Mouse (Mus musculus) 3T3-L1 (cell line): Measurements from ENCODE around the gene Gipc1.

Source experiments
- DNase-seq: peaks from one replicate; pipeline ENCODE4 v3.0.0-alpha.2; 2015; ENCODE audit warnings: low read depth, low spot score

Gene Gipc1

DNA sequence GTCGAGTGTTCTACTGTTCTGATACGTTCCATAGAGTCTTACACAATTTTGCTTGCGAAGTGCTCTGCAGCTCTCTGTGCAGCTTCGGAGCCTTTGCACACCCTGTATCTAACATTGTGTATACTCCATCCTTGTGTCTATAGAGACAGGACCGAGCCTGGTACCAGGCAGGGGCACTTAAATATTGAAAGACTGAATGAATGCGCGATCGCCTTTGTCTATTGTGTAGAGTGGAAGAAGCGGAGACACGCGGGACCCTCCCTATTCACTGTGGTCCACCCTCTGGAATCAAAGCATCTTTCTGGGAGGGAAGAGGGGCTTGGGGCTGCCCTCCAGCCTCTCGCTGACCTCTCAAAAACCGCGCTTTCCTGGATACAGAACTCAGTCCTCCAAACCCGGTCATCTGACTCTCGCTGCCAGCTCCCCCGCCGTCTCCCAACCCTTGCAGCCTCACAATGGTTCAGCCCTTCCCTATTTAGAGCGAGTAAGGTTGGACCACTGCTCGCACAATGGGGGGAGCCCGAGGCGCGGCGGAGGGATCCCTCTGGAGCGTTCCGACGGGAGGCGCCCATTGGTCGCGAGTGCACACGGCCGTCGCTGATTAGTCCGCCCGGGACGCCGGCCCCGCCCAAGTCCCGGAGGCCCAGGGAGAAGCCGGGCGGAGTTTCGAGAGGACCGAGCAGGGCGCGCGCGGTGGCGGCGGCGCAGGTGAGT, at the start of gene Gipc1:
Gipc1 (plus strand) TSS at position 648 of the 714 bp plus-strand sequence.
- DNase-seq, result peak; percentile 98

DNA sequence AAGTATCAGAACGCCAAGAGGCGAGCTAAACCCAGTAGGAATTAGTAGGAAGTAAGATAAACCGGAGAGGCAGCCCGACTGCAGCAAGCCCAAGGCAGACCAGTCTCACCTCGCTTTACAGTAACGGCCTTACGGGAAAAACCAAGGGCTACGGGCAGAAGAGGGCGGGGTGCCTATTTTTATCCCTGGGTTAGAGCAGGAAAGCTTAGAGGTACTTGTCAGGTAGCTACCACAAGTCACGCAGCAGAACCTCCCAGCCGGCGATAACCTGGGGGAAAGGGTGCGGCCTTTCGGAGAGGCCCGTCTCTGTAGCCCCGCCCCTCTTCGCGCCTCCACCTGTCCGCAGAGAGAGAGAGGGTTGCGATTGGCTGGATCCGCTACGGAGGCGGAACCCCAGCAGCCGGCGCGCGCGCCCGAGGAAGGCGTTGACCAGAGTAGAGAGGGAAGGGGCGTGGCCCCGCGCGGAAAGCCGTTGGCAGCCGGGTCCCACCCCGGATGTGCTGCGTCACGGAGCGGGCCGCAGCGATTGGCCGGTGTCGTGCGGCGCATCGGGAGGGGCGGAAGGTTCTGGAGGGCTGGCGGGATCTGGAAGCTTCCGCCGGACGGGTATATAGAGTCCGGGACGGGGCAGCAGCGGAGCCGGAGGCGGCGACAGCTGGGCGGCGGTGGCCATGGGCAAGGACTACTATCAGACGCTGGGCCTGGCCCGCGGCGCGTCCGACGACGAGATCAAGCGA, 44.6 kb upstream of the Gipc1 start, which contains the start of the genes Tecr and Dnajb1:
Tecr (minus strand) TSS at position 311 of the 737 bp plus-strand sequence.
Dnajb1 (plus strand) TSS at position 533 of the 737 bp plus-strand sequence.
- DNase-seq, result peak; percentile 99

DNA sequence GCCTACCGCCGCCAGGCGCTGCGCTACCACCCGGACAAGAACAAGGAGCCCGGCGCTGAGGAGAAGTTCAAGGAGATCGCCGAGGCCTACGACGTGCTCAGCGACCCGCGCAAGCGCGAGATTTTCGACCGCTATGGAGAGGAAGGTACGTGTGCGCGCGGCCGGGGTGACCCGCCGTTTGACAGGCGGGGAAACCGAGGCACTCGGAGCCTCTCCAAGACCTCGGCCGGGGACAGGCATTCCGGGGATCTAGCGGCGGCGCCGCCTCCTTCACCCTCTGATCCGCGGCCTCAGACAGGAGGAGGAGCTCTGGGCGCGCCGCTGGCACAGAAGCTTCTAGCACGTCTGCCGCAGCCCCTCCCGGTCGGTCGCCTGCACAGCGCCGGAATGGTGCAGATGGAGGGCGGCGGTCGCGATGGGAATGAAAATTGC, 44.1 kb upstream of the Gipc1 start:
- peak; percentile 89 for DNase-seq

DNA sequence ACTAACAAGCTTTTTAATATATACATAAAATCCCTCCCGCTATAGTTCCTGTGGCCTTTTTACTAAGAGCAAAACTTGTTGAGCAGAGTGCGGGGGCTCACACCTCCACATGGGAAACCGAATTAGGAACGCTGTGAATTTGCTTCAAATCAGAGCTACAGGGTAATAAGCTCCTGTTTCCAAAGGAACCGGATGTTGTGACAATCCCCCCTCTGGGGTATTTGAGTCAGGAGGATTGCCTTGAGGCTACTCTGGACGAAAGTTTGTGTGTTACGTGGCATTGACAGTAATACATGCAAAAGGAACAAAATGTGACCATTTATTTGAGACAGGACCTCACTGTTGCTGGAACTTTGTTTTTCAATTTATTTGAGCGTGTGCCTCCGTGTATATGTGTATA, 43.4 kb upstream of the Gipc1 start:
- peak; percentile 58 for DNase-seq

DNA sequence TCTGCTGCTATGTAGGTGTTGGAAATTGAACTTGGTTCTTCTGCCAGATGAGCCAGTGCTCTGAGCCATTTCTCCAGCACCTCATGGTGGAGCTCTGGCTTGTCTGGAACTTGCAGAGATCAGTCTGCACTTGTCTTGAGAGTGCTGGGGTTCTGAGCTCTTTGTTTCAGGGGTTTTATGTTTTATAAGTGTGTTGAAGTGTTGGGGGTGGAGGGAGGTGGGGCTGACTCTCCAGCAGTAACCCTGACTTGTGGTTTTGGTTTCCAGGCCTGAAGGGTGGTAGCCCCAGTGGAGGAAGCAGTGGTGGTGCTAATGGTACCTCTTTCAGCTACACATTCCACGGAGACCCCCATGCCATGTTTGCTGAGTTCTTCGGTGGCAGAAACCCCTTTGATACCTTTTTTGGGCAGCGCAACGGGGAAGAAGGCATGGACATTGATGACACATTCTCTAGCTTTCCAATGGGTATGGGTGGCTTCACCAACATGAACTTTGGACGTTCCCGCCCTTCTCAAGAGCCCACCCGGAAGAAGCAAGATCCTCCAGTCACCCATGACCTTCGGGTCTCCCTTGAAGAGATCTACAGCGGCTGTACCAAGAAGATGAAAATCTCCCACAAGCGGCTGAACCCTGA, 42.8 kb upstream of the Gipc1 start:
- no peak for DNase-seq

DNA sequence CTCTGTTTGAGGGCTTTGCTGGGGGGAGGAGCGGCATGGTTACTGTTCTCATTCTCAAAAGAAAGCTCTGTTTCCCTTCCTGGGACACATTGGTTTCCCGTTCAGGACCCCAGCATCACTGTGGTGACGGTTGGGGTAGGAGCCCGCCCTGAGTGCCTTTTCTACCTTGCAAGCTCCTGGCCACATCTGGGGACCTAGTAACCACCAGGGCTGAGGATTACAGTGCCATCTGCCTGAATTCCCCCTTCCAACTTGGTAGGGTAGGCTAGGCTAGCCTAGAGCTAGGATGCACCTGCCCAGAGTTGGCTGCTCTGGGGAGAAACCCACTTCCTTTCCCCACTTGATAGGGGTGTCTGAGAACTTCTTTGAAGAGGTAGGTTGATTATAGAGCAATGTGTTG, 40.6 kb upstream of the Gipc1 start:
- DNase-seq, result no peak

DNA sequence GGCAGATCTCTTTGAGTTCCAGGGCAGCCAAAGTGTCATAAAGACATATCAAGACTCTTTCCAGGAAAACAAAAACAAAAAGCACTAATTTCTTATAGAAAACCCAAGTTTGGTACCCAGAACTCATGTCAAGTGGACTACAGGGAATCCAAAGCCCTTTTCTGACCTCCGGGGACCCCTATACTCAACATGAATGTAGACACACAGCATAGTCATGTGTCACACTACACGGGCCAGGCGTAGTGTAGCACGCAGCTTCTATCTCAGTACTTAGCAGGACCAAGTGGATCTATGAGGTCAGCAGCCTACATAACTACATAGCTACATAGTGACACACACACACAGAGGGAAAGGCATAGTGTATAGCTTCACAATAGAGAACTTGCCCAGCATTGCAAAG, 38.8 kb upstream of the Gipc1 start:
- DNase-seq, result no peak

DNA sequence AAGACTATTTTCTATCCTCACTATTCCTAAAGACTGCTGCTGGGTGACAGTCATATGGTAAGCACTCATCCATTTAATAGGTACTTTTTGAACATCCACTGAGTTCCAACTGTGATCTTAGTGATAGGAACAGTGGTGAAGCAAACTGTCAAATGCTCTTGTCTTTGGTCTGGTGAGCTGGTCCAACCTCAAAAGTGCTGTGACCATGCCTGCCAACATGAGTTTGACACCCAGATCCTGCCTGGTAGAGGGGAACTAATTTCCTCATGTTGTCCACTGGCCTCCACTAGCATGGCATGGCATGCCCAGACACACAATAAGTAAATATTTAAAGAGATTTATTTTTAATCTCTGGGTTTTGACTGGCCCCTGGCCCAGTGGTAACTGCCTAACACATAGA, 35.9 kb upstream of the Gipc1 start:
- DNase-seq, result no peak

DNA sequence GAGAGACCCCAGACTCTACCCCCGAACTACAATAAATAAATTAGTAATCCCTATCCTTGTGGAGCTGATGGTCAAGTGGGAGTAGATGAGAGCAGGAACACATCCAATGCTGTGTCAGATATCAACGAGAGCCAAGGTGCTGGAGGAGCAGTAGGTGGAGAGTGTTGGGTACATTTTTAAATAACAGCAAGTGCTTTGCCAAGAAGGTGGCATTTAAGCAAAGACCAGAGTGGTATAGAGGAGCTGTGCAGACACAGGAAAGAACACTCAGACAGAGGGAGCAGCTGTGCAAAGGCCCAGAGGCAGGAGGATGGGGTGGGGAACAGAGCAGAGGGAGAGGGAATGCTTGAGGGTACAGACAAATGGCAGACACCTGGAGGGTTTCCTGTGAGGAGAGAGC, 35.4 kb upstream of the Gipc1 start:
- no peak for DNase-seq

DNA sequence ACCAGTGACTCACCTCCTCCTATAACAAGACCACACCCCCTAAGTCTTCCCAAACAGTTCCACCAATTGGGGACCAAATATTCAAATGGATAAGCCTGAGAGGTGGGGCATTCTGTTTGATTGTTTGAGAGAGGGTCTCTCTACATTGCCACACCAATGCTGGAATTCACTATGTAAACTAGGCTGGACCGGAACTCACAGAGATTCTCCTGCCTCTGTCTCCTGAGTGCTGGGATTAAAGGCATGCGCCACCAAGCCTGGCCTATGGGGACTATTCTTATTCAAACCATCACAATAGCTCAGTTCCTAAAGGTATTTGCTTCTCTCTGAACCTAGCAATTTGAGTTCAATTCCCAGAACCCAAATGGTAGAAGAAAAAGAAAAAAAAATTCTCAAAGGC, 33.9 kb upstream of the Gipc1 start:
- DNase-seq, result no peak

DNA sequence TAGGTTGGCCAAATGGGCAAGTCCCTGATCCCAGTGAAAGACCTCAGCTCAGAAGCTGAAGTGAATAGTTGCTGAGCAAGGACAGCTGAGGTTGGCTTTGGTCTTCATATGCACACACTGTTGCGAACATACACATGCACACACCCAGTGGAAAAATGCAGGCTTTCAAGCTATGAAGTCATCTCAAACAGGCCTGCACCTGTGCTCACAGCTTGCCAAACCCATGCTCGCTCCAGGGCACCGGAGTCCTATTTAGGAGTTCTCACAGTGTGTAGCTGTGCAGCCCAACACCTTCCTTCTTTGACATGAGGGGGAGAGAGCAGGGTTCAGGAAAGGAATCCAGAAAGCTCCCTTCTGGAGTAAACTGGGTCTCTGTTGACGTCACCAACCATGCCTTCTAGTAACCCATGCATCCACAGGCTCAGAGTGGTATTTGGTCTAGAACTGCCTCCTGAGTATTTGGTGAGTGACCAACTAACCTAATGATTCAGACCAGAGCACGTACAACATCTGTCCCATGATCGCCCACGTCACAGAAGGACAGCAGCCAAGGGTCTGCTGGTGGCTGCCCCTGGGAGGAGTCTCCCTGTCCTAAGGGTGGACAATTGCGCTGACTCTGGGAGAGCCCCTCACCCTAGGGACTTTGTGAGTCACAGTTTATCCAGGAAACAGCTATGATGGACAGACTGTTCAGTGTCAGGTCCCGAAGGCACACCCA, 32.8 kb upstream of the Gipc1 start:
- DNase-seq, result no peak

DNA sequence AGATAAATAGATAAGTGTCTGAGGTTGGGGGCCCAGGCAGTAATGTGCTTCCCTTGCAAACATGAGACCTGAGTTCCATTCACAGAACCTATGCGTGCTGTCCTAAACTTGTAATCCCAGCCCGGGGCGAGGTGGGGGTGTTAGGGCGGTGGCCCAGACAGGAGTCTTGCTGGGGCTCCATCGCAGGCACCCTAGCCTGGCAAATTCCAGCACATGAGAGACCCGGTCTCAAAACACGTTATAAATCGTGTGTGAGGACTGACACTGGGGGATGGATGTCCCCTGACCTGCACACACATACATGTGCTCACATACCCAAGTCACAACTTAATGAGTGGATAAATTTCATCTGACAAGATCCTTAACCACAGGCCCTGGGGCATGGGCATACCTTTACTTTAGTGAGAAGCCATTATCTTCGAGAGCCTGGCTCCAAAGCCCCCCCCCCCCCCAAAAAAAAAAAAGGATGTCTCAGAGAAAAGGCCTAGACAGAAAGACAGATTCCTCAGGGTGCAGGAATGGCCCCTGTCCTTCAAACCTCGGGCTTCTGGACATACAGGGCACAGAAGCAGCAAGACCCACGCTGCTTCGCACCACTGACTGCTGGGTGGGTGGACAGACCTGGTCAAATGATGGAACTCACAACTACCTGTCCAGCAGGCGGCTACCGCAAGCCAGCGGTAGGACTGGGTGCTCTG, 30.6 kb upstream of the Gipc1 start:
- no peak for DNase-seq

DNA sequence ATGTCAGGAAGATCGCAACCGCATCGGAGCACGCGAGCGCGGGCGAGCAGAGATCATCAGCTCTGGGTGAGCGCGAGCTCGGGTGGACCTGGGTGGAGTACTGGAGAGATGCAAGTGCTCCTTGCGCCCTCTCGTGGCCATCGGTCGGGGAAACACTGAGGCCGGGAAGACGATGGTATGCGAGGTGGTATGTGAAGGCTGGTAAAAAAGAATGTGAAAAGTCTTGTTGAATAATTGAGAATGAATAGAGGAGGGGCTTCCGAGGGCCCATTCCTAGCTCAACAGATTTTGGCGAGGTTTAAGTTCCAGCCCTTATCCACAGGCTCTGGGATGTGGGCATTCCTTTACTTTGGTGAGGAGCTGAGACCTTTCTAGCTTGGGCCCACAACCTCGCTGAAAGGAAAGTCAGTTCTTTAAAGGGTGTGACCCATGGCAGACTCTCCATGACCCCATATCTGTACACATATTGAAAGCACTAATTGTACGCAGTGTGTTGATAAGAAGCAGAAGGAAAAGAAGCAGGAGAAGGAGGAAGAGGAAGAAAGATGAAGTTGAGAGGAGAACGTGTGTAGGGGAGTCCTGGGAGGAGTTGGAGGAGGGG, 30.0 kb upstream of the Gipc1 start:
- peak; percentile 91 for DNase-seq

DNA sequence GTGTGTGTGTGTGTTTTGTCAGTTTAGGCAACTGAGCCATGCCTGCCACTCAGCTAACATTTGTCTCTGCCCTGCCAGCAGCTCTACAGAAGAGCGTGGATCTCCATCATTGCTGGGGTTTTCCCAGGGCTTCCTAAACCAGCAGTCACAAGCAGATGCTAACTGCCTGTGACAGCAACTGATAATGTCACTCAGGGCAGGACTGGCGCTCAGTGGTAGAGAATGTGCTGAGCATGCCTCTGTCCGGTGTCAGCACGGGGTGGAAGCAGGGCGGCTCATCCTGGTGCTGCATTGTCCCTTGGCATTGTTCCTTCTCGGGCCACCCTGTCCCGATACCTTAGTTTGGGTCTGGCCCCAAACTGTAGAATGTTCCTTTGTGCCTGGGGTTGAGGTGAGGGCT, 28.9 kb upstream of the Gipc1 start:
- DNase-seq, result no peak

DNA sequence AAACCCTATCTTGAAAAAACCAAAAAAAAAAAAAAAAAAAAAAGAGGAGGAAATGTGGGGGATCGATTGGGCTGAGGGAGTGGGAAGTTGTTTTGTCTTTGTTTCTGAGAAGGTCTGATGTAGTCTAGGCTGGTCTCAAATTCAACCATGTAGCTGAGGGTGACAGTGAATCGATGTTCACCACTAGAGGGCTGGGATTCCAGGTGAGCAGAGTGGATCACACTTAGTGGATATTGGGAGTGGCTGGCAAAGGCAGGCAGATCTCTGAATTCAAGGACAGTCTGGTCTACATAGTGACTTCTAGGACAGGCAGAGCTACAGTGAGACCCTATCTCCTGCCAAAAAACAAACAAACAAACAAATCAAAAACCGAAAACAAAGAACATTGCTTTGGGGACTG, 27.7 kb upstream of the Gipc1 start:
- no peak for DNase-seq

DNA sequence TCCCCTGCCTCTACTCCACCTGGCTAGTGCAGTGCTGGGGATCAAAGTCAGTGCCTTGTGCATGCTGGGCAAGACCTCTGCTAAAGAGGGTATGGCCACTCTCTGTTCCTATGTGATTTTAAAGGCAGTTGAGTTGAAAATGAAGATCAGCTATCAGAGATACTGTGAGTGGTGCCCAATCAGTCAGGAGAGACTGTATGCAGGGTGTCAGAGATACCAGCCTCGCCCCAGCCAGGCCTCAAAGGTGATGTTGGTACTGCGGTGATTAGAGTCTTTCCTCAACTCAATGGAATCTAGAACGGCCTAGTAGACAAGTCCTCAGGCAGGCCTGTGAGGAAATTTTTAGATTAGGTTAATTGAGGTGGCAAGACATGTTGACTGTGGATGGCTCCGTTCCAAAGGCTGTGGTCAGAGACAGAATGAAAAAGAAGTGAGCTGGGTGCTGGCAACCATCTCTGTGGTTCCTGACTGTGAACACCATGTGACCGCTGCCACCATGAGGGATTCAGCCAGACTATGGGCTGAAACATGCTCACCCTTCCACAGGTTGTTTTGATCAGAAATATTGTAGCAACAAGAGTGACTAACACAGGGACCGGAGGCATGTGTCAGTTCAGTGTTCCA, 26.7 kb upstream of the Gipc1 start:
- DNase-seq, result no peak

DNA sequence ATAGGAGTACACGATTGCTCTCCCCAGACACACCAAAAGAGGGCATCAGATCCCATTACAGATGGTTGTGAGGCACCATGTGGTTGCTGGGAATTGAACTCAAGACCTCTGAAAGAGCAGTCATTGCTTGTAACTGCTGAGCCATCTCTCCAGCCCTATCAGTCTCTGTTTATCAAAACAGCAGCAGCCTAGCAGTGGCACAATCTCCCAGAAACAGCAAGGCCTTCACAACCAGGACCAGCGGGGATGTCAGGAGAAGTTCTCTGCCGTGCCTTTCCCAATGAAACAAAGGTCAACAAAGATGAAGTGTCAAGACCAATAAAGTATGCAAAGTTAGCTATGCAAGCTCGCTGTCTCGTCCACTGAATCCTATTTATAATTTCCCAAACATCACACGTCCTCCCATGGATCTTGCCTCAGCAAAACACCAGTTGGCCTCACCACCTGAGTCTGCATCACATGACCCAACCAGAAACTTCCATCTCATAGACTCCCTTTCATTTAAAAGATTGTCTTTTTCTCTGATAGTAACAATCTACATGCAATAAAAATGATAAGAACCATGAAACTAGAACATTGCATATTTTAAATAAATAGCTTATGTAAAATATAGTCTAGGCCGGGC, 20.3 kb upstream of the Gipc1 start:
- no peak for DNase-seq

DNA sequence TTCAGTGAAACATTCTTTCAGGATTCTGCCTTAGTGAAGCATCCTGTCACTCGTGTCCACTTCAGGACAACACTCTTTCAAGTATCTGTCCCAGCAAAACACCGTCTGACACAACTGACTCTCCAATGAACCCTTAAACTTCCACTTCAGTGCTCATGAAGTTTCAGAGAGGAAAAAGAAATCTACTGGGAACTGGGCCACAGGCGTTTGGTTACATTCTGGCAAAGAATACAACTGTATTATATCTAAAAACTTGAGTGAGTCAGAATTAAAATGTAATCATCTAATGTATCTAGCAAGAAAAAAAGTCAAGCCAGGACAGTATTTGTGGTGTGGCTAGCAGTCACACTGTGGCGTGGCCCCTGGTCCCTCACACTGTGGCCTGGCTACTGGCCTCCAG, 13.6 kb upstream of the Gipc1 start:
- peak; percentile 74 for DNase-seq

DNA sequence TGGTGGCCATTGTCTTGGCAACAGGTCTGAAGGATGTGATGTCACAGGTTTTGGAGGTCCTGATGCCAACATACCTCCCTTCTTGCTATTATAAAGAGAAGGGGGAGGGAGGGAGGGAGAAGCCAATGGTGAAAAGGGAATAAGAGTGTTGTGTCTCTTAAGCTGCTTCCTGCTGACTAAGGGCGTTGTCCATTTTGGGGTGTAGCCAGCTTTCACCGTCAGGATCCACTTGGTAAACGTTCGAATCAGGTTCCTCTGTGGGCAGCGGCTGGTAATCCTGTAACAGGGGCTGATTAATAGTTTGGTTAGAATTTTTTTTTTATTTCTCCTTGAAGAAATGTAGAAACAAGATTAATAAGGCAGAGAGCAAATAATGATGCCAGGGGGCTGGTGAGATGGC, 12.8 kb upstream of the Gipc1 start:
- DNase-seq, result no peak

DNA sequence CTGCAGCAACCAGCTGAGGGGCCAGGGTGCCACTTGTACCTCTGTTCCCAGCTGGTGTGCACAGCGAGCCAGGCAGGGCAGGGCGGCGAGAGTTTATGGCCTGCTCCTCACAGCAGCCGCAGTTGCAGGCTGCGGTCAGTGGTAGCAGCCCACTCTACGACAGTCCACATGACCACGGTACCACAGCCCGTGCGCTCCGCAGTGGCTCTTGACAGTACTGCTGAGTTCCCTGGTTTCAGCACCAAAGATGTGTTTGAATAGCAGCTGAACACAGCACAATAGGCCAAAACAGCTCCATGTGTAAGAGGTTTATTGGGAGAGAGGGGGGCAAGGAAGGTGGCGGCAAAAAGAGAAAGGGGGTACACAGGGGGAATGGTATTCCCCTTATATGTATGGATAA, 5.0 kb upstream of the Gipc1 start:
- DNase-seq, result no peak
